Mouse (Mus musculus): ENCODE results near the gene Gins2. TPM values are rescaled to one million over a fixed set of nuclear protein-coding genes. Genes with fewer than 3 reads are reported as not detected.

Gene Gins2
- total and polyA plus RNA-seq, 3 experiments: 50.0 to 129 (median 61.2) TPM

DNA sequence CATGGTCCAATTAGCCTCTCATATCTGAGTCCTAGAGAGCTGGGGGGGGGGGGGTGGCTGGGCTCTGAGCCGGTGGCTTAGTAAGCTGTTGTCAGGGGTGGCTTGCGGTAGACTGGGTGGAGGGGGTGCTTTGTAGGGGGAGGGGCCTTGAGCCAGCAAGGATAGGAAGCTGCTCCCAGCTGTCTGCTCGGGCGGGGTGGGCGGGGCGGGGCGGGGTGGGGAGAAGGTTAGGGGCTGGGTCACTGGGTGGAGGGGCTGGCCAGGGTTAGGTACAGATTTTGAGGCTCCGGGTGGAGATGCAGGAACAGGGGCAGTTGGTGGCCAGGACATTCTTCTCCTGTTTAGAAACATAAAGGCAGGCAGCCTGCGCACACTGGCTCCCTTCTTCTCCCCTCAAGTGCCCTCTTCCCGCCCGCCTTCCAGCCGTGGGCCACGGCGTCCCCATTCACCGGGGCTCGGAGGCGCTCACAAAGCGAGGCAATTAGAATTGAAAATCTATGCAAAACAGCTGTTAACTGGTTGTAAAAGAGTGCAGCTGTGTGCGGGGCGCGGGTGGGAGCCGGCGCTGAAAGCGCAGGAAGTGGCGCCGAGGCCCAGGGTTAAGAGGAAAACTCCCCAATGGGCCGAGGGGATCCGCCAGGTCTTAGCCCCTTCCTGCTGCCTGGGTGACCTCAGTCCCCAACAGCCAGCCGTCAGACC lies 56.4 kb downstream of the Gins2 start:
- Histone ChIP-seq H3K79me2 (replicated peaks; ENCODE audit: control insufficient read depth, extremely low read depth, insufficient read depth, poor library complexity, severe bottlenecking) (peaks cover 39% of the 10 kb centered on the region), H3K27ac (ENCODE audit: insufficient read depth, low read depth) (peak overlapping the region; percentile 85), H3K9ac (ENCODE audit: insufficient read depth, low read depth) (peak overlapping the region; percentile 50), H3K4me3 (replicated peaks in 1 of 3; ENCODE audit: low read depth in 2 of 3, low read length in 2 of 3, poor library complexity in 1 of 3) (peak overlapping the region in 1 of 3 experiments; percentile 37), H3K9me3 (replicated peaks; ENCODE audit: low read length) (no peaks in the 10 kb centered on the region), H3K4me1 (ENCODE audit: control insufficient read depth in 1 of 2, insufficient read depth in 2 of 2) (peaks cover 43 to 82% of the 10 kb centered on the region in 2 experiments), H3K27me3 (replicated peaks) (peaks cover 14% of the 10 kb centered on the region), H3K36me3 (replicated peaks in 1 of 2; ENCODE audit: control insufficient read depth in 1 of 2, insufficient read depth in 1 of 2, low read length in 1 of 2) (peaks cover 0 to 7% of the 10 kb centered on the region in 2 experiments), H3K4me2 (ENCODE audit: insufficient read depth, low read depth, poor library complexity, severe bottlenecking) (peak overlapping the region; percentile 89)
- TF ChIP-seq MEF2A (IDR thresholded peaks at IDR 0.05; ENCODE audit: borderline replicate concordance, low read depth, low read length) (peak; percentile 34; the same call in 1 of the 2 replicates), CHD2 (IDR thresholded peaks at IDR 0.05; ENCODE audit: low read length) (peak; percentile 30; the same call in 1 of the 2 replicates), E2F4 (IDR thresholded peaks at IDR 0.05; ENCODE audit: insufficient replicate concordance, low read depth, low read length) (no peak), MXI1 (IDR thresholded peaks at IDR 0.05; ENCODE audit: low read depth, low read length) (no peak), SIN3A (IDR thresholded peaks at IDR 0.05; ENCODE audit: low read length) (no peak; the same call in 1 of the 2 replicates), ELF1 (IDR thresholded peaks at IDR 0.05; ENCODE audit: low read depth, low read length) (peak; percentile 23; the same call in 1 of the 2 replicates), EP300 (IDR thresholded peaks at IDR 0.05; ENCODE audit: low read length) (peak; percentile 49), TCF12 (IDR thresholded peaks at IDR 0.05; ENCODE audit: low read depth, low read length) (peak; percentile 61; the same call in 1 of the 2 replicates), POLR2AphosphoS2 (IDR thresholded peaks at IDR 0.05; ENCODE audit: low read depth, low read length) (no peak), SMC3 (IDR thresholded peaks at IDR 0.05; ENCODE audit: low read depth, low read length) (no peak), POLR2A (IDR thresholded peaks at IDR 0.05; ENCODE audit: low read depth, low read length) (peak; percentile 30; the same call in 1 of the 2 replicates), IRF4 (IDR thresholded peaks at IDR 0.05; ENCODE audit: low read depth, low read length) (no peak), JUN (IDR thresholded peaks at IDR 0.05; ENCODE audit: insufficient read depth, low read depth, low read length) (no peak), MAX (IDR thresholded peaks at IDR 0.05; ENCODE audit: low read length) (no peak), JUND (conservative IDR thresholded peaks at IDR 0.05; ENCODE audit: low read depth, low read length) (no peak), CHD1 (IDR thresholded peaks at IDR 0.05; ENCODE audit: low read depth, low read length) (no peak), ZNF384 (IDR thresholded peaks at IDR 0.05; ENCODE audit: low read depth, low read length) (no peak), MAFK (IDR thresholded peaks at IDR 0.05; ENCODE audit: insufficient replicate concordance, low read length) (no peak), NRF1 (IDR thresholded peaks at IDR 0.05; ENCODE audit: low read depth, low read length) (0 out of 2 replicates have a peak, but pooled peaks have one; percentile 9), USF2 (conservative IDR thresholded peaks at IDR 0.05; ENCODE audit: low read depth, low read length) (no peak), NELFE (IDR thresholded peaks at IDR 0.05; ENCODE audit: low read depth, low read length) (no peak), GABPA (IDR thresholded peaks at IDR 0.05; ENCODE audit: insufficient replicate concordance, low read depth, low read length) (no peak), ETS1 (conservative IDR thresholded peaks at IDR 0.05; ENCODE audit: low read depth, low read length) (no peak; the same call in 1 of the 2 replicates), BHLHE40 (IDR thresholded peaks at IDR 0.05; ENCODE audit: low read depth, low read length) (0 out of 2 replicates have a peak, but pooled peaks have one; percentile 29)
- dilution Hi-C loops (cut with MboI; ENCODE audit: extremely low pct_ligation_motif_present, extremely low pct_unique_long_range_greater_than_20kb, low sequenced_read_pairs) (no loop called here), in situ Hi-C loops (cut with MboI; ENCODE audit: low pct_ligation_motif_present, low pct_unique_long_range_greater_than_20kb, low sequenced_read_pairs) (loop anchor here (10.0 kb wide), 1 partner anchor 208 kb away; no protein-coding TSS in a partner anchor)
- DNase-seq (ENCODE audit: extremely low read depth): peak; percentile 63

Data from CH12.LX (cell line).